Mouse (Mus musculus): ENCODE measurements around the gene Ttc16.

DNA sequence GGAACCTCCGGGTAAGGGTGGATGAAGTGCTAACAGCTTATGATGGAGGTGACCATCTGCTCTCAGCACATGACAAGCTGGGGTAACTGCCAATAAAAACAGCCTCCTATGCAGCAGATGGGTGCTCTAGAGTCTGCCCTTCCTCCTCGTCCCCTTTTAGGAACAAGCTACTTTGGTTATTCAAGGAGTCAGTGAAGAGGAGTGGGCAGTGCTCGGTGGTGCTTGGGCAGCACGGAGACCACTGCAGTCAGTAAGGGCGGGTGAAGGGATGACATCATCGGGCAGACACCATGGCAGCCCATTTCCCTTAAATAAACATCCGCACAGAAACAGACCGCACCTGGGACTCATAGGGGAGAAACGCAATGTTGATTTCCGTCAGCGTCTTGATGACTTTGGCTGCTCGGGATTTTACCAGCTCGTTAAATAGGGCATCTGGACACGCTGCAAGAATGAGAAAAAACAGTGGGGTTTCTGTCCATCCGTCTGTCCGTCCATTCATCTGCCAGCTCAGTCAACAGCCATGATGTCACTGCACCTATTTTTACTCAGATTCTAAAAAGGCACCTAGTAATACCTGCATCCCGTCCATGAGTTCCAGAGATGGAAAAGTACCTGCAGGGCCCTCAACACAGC, 41.6 kb upstream of the Ttc16 start:
- TF ChIP-seq ZNF384 (IDR thresholded peaks at IDR 0.05; ENCODE audit: low read depth, low read length) (no peak), MAFK (IDR thresholded peaks at IDR 0.05; ENCODE audit: insufficient read depth, low read depth, low read length) (no peak), HCFC1 (IDR thresholded peaks at IDR 0.05; ENCODE audit: borderline replicate concordance, insufficient read depth, low read length) (no peak), ZC3H11A (IDR thresholded peaks at IDR 0.05; ENCODE audit: borderline replicate concordance, low read depth, low read length) (no peak), CHD2 (IDR thresholded peaks at IDR 0.05; ENCODE audit: low read depth, low read length) (no peak)

Measured in ES-E14 (cell line).